Mouse (Mus musculus): ENCODE data around the gene Fez2.
A peak's percentile ranks its signal among the peaks of the same experiment; 100 is the strongest.

Gene Fez2

DNA sequence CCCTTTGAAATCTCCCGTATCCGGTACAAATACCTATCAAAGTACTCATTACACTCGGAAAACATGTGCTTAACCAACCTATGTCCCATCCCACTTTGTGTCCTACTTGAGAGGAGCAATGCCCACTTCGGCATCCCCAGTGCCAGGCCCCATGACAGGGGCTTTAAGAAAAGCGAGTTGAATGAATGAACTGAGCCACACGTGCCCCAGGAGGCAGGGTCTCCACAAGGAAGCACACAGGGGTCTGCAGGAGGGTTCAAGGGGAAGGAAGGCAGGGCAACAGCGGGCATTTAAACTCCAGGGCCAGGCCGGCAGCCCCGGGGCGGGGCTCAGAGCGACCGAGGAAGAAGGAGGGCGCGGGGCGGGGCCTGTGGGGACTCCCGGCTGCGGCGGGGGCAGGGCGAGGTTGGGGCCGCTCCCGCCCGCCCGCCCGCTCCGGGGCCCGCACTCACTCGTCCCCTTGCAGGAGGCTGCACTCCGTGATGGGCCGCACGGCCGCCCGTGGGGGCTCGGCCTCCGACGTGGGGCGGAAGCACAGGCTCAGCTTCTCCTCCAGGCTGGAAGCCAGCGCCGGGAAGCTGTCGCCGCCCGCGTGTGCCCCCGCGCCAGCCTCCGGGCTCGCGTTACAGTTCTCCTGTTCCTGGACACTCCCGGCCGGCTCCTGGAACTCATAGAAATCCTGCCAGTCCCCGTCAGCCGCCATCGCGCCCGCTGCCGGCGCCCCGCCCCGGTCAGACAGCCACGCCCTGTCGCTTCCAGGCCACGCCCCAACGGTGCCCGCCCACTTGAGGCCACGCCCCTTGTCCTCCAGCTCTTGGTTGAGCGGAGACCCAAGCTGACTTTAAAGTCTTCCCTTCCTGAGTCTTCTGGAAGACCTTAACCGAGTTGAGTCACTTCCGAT lies at the start of gene Fez2:
Gene Fez2, minus strand, starts transcription at position 772 of the 901 bp plus-strand sequence.
- DNase-seq, result peak; percentile 89 to 97

GRCm38 (mm10) chr17:78465500-78465899 lies 47.5 kb upstream of the Fez2 start:
- no peak for DNase-seq

DNA sequence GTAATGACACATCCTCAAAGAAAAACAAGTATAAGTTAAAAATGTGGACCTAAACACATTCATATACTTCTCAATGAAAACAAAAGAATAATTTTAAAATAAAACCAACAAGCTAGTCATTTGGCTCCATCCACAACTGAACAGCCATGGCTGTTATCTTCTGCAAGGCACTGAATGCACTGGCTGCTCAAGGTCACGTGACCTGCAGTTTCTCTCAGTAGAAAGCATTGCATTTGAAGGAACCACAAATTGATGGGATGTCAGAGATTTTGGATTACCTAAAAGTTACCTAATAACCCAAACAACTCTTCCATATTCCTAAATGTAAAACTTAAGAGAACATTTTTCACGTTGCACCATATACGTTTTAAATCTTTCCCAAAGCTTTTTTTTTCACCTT lies 47.1 kb upstream of the Fez2 start:
- DNase-seq, result no peak

- no peak for DNase-seq
Measured at GRCm38 (mm10) chr17:78460140-78460539, 42.2 kb upstream of the Fez2 start.

- no peak for DNase-seq
Measured at GRCm38 (mm10) chr17:78455556-78455955, 37.6 kb upstream of the Fez2 start.

DNA sequence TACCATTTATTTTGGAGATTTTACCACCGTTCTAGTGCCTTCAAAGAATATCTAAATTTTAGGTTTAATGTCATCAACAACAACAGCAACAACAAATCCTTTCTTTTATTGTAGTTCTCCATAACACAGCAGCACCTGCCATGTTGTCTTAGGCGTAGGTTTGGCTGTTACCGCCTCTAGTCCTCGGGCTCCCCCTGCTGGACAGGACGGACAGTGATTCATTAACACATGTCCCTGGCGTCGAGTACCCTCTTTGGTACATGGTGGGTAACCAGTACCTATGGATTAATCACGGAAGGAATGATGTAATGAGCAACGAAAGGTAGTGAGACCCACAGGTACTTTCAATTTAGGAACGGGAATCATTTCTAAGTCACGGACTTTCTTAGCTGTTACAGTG lies 37.2 kb upstream of the Fez2 start:
- peak; percentile 55 to 83 for DNase-seq

- DNase-seq, result no peak
Measured at GRCm38 (mm10) chr17:78454189-78454977, 36.4 kb upstream of the Fez2 start.

DNA sequence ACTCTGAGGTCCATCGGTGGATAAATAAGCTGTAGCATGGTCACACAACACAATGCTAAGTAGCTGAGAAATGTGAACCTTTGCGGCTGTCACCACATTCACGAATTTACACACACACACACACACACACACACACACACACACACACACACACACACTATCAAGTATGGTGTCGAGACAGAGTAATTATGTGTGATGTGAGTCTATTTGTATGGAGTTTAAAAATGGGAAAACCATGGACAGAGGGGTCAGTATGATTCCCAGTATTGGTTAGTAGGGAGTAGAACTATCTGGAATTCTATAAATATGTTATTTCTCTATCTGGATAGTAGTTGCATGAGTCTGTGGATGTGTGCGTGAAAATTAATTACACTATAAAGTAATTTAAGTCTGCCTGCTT lies 35.6 kb upstream of the Fez2 start:
- no peak for DNase-seq

GRCm38 (mm10) chr17:78451886-78452285 lies 33.9 kb upstream of the Fez2 start:
- DNase-seq, result peak in 1 of 2 experiments; percentile 16

DNA sequence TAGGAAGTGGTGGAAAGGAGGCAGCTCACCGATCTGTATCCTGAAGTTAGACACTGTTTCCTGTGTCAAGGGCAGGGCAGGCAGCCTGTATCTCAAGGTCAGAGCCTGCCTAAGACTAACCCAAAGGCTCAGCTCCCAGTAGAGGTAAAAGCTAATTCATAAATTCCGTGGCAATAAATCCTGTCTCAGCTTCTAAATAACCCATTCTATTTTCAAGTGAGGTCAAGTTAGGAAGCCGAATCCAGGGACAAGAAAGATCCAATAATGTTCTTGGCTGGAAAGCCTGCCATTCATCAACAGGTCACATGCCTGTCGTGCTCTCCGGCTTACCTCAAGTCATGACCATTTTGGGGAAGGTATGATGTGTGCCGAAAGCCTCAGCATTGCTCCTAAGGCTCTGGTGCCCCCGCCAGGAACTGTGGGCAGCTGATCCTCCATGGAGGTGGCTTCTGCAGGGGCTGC lies 33.4 kb upstream of the Fez2 start:
- no peak for DNase-seq

GRCm38 (mm10) chr17:78449635-78450197 lies 31.8 kb upstream of the Fez2 start:
- no peak for DNase-seq

DNA sequence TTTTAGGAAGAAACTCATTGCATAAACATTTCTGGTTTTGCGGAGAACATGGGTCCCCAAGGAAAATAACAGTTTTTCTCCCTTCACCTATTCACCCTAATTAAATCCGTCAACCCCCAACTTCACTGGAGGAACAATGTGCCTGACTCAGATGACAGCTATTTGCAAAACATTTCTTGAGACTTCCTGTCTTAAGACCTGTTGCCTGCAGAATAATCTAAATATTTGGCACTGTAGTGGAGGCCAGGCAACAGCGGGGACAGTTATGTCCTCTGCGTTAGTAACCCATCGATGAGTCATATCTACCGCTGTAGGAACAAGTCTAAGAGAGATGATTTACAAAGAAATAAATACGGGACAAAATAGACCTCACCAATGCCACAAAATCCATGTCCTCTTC lies 26.9 kb upstream of the Fez2 start:
- DNase-seq, result no peak

DNA sequence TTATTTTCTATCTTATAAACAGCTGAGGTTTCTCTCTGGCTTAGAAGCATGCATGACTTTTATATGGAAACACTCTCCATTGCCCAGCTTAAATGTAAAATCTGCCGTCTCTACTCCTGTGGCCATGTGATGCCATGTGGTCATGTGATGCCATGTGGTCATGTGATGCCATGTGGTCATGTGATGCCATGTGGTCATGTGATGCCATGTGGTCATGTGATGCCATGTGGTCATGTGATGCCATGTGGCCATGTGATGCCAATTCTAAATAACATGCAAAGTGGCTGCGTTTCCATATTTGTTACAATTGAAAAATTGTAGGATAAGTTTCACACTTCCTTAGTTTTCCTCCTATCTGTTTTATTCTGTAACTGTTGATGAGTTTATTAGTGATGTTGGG lies 22.8 kb upstream of the Fez2 start:
- no peak for DNase-seq

DNA sequence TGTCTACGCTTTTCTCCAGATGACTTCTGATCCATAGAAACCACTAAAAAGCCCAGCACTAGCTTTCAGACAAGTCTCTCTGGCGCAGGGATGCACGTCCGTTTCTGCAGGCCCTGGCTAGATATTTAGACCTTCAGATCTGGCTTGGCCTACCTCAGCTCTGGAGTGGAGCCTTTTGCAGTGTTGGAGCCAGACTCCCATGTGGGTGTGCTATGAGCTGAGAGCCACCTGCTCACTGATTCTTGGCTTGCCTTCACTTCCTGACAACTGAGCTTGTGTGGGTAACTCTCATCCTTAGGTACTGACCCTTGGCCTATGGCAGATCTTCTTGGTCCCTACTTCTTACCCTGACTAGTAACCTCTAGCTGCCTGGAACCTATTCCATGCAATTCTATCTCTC lies 19.2 kb upstream of the Fez2 start:
- no peak for DNase-seq

- no peak for DNase-seq
Measured at GRCm38 (mm10) chr17:78435661-78436060, 17.7 kb upstream of the Fez2 start.

DNA sequence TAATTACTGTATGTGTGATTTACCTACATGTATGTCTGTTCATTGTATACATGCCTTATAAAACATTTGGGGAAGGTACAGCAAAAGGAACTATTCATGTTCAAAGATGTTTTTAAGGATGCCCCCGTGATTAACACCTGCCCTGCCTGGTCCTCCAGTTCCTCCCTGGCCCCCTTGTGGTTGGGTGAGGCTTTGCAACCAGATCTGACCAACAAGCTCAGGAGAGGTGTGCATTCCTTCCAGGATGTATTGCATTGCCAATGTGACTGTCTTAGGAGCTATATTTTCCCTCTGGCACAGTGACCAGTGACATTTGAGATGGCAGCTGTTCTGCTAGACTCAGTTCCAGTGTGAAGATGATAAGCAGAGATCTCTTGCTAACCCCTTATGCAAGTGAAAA lies 16.8 kb upstream of the Fez2 start:
- DNase-seq, result peak; percentile 38 to 69

DNA sequence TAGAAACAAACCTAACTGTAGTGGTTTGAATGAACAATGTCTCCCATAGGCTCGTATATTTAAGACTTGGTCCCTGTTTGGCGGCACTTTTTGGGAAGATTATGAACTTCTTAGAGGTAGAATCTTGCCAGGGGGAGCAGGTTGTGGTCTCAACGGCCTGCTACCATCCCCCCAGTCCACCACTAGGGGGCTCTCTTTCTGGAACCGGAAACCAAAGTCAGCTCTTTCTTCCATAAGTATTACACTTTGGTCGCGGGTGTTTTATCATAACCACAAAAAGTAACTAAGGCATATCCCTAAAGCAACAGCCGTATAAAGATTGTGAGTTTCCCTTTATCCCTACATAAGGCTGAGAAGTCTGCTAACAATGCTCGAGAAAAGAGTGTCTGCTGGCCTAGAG lies 12.4 kb upstream of the Fez2 start:
- DNase-seq, result peak in 1 of 2 experiments; percentile 28

GRCm38 (mm10) chr17:78429051-78429450 lies 11.1 kb upstream of the Fez2 start:
- no peak for DNase-seq

GRCm38 (mm10) chr17:78425026-78425425 lies 7.1 kb upstream of the Fez2 start:
- no peak for DNase-seq

GRCm38 (mm10) chr17:78419216-78419615 lies 1.3 kb upstream of the Fez2 start:
- DNase-seq, result no peak

DNA sequence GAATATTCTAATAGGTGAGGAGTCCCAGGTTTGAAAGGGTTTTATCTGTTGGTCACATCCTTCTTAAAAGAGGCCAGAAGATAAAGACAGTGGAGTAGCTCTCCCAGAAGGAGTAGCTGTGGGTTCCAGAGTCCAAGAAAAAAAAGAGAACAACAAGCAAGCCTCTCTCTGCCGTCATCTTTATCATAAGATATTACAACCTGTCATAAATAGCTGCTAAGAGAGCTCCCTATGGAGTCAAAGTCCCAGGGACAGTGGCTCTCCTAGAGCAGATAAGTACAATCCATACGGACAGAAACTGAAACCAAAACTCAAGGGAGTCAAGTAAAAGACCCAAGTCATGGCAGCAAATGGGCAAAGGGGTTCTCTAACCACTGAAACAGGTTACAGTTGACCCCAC lies 2.7 kb downstream of the Fez2 start:
- no peak for DNase-seq

DNA sequence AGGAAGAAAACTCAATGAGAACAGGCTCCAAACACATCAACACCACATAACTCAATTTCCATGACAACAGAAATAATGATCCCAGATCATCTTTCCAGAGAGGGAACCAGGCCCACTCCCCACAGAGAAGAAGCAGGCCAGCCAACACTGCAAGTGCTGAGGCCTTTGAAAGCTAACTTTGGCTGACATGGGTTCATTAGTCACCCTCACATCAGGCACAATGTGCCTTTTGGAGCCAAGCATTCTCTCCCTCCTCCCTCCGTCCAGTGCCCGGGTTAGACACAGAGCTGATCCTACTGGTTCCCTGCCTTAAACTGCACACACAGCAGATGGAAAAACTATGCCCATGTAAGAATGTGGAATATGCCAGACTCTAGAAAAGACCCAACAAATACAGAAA lies 8.1 kb downstream of the Fez2 start:
- DNase-seq, result no peak

- DNase-seq, result no peak
Measured at GRCm38 (mm10) chr17:78408386-78408785, 9.6 kb downstream of the Fez2 start.

GRCm38 (mm10) chr17:78407581-78407980 lies 10.4 kb downstream of the Fez2 start:
- no peak for DNase-seq
